Mouse (Mus musculus): ENCODE data around the gene Polrmt.
A peak's percentile ranks its signal among the peaks of the same experiment; 100 is the strongest.
"Not testable (repeated sequence)": the region's sequence is repeated elsewhere in the genome, so short reads cannot be mapped to it uniquely, and the experiment has no call there.

Gene Polrmt

GRCm38 (mm10) chr10:79709307-79709706 is 37.1 kb downstream of the Polrmt start:
- no peak for DNase-seq (ENCODE audit: low read depth, low spot score)

DNA sequence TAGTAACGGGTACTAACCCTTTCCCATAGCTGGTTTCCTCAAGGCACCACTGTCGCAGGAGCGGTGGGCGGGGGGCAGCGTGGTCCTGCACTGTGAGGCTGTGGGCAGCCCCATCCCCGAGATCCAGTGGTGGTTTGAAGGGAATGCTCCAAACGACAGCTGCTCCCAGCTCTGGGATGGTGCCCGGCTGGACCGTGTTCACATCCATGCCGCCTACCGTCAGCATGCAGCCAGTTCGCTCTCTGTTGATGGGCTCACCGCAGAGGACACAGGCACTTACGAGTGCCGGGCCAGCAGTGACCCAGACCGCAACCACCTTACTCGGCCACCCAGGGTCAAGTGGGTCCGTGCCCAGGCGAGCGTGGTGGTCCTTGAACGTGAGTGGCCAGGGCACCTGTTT is 37.7 kb downstream of the Polrmt start:
- no peak for DNase-seq (ENCODE audit: low read depth, low spot score)

DNA sequence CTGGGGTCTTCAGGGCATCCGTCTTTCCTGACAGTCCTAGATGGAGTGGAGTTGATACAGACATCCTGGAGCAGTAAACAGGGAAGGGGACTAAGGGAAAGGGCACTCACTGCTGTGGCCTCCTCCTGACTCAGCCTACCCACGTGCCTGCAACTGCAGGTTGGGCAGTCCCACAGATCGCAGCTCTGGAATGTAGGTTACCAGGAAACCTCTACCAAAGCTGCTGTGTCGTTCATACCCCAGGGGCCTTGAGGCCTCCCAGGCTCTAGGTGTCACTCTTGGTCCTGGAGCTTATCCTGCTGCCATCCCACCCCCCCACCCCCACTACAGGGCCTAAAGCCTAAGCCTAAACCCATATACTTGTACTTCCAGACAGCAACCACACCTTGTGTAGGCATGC is 38.6 kb downstream of the Polrmt start:
- no peak for DNase-seq (ENCODE audit: low read depth, low spot score)

- no peak for DNase-seq (ENCODE audit: low read depth, low spot score)
These were observed 39.2 kb downstream of the Polrmt start for GRCm38 (mm10) chr10:79707162-79707561.

GRCm38 (mm10) chr10:79706406-79707094 is 39.8 kb downstream of the Polrmt start:
- no peak for DNase-seq (ENCODE audit: low read depth, low spot score)

- no peak for DNase-seq (ENCODE audit: low read depth, low spot score)
These were observed 40.4 kb downstream of the Polrmt start for GRCm38 (mm10) chr10:79705951-79706350.

DNA sequence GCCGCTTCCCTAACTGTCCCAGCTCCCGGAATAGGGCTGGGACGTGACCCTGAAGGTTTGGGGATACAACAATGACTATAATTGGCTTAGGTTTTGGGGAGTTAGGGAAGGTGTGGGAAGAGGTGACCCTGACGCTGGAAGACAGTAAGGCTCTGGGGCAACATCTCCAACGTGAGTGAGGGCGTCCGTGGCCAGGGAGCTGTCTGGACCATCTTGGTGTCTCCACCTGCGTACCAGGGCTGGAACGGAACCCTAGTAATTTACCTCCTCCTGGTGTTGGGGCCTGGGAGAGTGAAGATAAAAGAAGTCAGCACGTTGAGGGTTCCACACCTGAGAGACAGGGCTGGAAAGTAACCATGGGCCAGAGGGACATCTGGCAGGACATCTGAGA is 41.4 kb downstream of the Polrmt start:
- no peak for DNase-seq (ENCODE audit: low read depth, low spot score)

GRCm38 (mm10) chr10:79704065-79704969 is 42.1 kb downstream of the Polrmt start, which contains the start of gene Bsg:
TSS of gene Bsg (plus strand) at chr10:79704491.
- DNase-seq (ENCODE audit: low read depth, low spot score): peak; percentile 99

- DNase-seq (ENCODE audit: low read depth, low spot score): no peak
These were observed 42.8 kb downstream of the Polrmt start for GRCm38 (mm10) chr10:79703541-79703940.

DNA sequence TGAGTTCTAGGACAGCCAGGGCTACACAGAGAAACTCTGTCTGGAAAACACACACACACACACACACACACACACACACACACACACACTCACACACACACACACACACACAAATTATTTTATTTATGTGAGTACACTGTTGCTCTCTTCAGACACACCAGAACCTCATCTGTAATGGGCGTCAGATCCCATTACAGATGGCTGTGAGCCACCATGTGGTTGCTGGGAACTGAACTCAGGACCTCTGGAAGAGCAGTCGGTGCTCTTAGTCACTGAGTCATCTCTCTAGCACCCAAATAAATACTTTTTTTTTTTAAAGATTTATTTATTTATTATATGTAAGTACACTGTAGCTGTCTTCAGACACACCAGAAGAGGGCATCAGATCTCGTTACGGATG is 43.4 kb downstream of the Polrmt start:
- DNase-seq (ENCODE audit: low read depth, low spot score): not testable (repeated sequence)

DNA sequence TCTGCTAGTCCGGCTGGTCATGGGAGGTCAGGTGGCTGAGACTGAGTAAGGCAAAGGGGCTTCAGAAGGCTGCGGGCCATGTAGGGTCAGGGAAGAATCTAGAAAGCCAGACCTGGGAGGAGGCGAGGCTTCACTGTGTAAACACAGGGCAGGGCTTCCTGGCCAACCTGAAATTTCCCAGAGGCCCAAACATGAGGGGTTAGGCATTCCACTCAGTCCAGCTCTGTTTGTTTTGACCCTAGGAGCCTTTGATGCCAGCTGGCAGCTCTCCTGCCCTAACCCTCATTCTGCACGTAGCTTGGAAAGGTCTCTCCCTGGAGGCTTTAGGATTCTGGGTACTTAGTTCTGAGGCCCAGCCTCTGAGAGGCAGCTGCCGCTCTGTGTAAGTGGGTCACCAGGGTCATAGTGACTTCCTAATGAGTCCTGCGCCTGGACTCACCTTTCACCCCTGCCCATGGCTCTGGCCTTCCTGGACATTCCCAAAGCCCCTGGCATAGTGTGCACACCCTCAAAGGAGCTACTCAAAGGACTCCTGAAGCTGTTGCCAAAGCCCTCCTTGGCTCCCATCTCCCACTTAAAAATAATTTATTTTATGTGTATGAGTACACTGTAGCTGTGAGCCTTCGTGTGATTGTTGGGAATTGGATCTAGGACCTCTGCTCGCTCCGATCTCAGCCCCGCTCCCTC is 44.8 kb downstream of the Polrmt start:
- no peak for DNase-seq (ENCODE audit: low read depth, low spot score)

- no peak for DNase-seq (ENCODE audit: low read depth, low spot score)
These were observed 45.7 kb downstream of the Polrmt start for GRCm38 (mm10) chr10:79700676-79701075.

DNA sequence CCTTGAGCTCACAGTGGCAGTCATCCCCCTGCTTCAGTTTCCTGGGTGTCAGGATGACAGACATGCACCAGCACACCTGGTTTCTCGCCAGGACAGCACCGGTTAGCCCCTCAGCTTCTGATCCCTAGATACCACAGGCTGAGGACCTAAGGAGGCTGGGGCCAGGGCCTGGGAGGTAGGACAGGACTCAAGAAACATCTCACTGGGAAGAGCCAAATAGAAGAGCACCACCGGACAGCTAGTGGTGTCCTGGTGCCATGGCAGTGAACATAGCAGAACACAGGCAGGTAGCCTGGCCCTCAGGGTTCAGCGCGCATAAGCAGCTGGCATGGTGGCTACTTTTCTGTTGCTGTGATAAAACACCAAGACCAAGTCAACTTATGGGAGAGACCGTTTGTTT is 47.9 kb downstream of the Polrmt start:
- no peak for DNase-seq (ENCODE audit: low read depth, low spot score)

- DNase-seq (ENCODE audit: low read depth, low spot score): no peak
These were observed 48.5 kb downstream of the Polrmt start for GRCm38 (mm10) chr10:79697916-79698315.

- no peak for DNase-seq (ENCODE audit: low read depth, low spot score)
These were observed 50.2 kb downstream of the Polrmt start for GRCm38 (mm10) chr10:79696129-79696651.

DNA sequence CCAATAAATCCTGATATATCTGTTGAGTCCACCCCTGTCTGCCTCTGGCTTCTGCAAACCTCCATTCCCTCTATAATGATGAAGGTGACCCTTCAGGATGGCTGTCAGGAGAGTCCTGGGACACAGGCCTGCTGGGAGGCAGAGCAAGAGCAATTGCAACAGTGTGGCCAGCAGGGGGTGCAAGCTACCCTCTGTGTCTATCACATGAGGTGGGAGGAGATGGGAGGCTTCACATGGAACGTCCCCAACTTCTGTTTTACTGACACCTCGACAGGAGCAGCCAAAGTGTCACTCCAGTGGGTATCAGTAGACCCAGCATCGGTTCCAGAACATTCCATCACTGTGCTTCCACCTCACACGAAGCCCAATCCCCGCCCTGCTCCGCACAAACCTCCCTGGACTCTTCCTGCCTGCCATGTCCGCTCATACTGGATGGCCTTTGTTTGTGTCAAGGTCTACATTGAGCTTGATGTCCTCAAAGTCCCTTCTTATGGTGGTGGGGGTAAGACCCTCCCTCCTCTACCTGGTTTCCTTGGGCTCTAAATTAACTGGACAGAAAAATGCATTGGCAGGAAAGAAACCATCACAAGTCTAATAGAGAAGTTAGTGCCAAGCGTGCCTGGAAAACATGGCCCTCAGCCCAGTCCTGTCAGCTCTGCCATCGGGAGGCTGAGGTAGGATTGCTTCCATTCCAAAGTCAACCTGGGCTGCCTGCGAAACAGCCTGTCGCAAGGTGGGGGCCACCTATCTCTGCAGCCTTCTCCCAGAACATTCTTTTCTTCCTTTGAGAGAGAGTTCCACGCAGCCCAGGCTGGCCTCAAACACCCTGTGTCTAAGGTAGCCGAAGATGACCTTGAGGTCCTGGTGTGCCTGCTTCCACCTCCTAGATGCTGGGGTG is 50.9 kb downstream of the Polrmt start:
- DNase-seq (ENCODE audit: low read depth, low spot score): peak; percentile 70

GRCm38 (mm10) chr10:79694379-79694655 is 52.1 kb downstream of the Polrmt start:
- DNase-seq (ENCODE audit: low read depth, low spot score): no peak

GRCm38 (mm10) chr10:79693580-79694378 is 52.6 kb downstream of the Polrmt start:
- DNase-seq (ENCODE audit: low read depth, low spot score): no peak

GRCm38 (mm10) chr10:79691986-79692548 is 54.3 kb downstream of the Polrmt start:
- DNase-seq (ENCODE audit: low read depth, low spot score): no peak

DNA sequence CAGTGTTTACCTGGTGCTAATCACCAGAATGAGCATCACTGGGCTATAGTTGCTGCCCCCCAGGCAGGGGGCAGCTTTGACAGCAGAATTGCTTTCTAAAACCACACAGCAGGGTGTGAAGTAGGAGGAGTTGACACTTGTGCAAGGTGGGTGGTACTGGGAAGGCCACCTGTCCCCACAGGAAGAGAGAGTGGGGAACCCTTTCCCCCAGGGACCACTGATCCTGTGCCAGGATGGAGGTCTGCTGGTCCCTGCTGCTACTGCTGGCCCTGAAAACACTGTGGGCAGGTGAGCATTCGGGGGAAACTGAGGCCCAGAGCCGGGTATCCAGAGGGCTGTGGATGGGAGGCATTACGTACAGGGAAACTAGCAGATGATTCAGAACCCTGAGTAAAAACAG is 57.2 kb downstream of the Polrmt start:
- no peak for DNase-seq (ENCODE audit: low read depth, low spot score)
